In genomic region chr4:106370013-106370412, GRCm38 (mm10) we compare ENCODE assay signal across 30 mouse cellular contexts. TPM values are rescaled to one million over a fixed set of nuclear protein-coding genes. Genes with fewer than 3 reads are reported as not detected.
DNase-seq lines count a peak whose midpoint lies in the region; ATAC-seq lines count a peak whose summit lies in the region.
"Had no signal": no experiment of that assay in that cellular context is flagged by ENCODE, and none has a peak within 500 bp of the region (broad histone marks: within the 10 kb centered on the region; RNA-seq: fewer than 3 reads in every experiment).

No protein-coding gene starts in this region.

- no peaks in the 10 kb centered on the region for H3K9me3 ChIP-seq in hindbrain, embryonic 14.5 days (ENCODE audit: control insufficient read depth, low read length)
- H3K9me3 ChIP-seq: embryonic facial prominence, embryonic 12.5 days; embryonic facial prominence, embryonic 15.5 days; forebrain, embryonic 10.5 days; forebrain, embryonic 13.5 days; G1E; heart, embryonic 10.5 days; heart, embryonic 13.5 days; hindbrain, embryonic 15.5 days had no signal

- no peak overlapping the region for H3K27ac ChIP-seq in hindbrain, embryonic 14.5 days
- H3K27ac ChIP-seq: embryonic facial prominence, embryonic 12.5 days; embryonic facial prominence, embryonic 15.5 days; forebrain, embryonic 10.5 days; forebrain, embryonic 13.5 days; gastrocnemius, adult 2 months; heart, embryonic 10.5 days; heart, embryonic 13.5 days; hindbrain, embryonic 15.5 days had no signal

- no peak overlapping the region for H3K4me2 ChIP-seq in hindbrain, embryonic 14.5 days (replicated peaks)
- H3K4me2 ChIP-seq: embryonic facial prominence, embryonic 12.5 days; embryonic facial prominence, embryonic 15.5 days; forebrain, embryonic 13.5 days; heart, embryonic 13.5 days; hindbrain, embryonic 15.5 days had no signal

- H3K36me3 ChIP-seq in hindbrain, embryonic 14.5 days (replicated peaks; ENCODE audit: control insufficient read depth, insufficient read depth), result peaks cover 77% of the 10 kb centered on the region

- 88% methylated on average over 6 of the region's 6 CpGs for WGBS in hindbrain, embryonic 14.5 days

- DNase-seq in heart, adult 11 months, result peak; percentile 33
- DNase-seq in heart, adult 8-10 months (ENCODE audit: low spot score), result no peak
- peak; percentile 16 for DNase-seq in 416B (ENCODE audit: low read depth)
- no peak for DNase-seq in right cerebral cortex, postnatal 10 days (ENCODE audit: low spot score in 2 of 2)
- DNase-seq in hindbrain, embryonic 14.5 days (ENCODE audit: low spot score), result no peak
- DNase-seq: adrenal gland, postnatal 10 days; adrenal gland, postnatal 36 days; B cell, adult 2 months; cerebellum, adult 18-20 months; cerebellum, adult 9-10 months; cerebellum, postnatal 14 days; gastrocnemius, adult 2 months; gastrocnemius, postnatal 14 days; heart, adult 18-20 months; heart, postnatal 14 days; heart, postnatal 4 days had no signal

- no peak overlapping the region for H3K9ac ChIP-seq in hindbrain, embryonic 14.5 days
- H3K9ac ChIP-seq: embryonic facial prominence, embryonic 12.5 days; embryonic facial prominence, embryonic 15.5 days; forebrain, embryonic 13.5 days; heart, embryonic 13.5 days; hindbrain, embryonic 15.5 days had no signal

- peak; percentile 70 for ATAC-seq in erythroblast, adult 5-6 weeks (replicated peaks; ENCODE audit: low FRiP score, poor library complexity, severe bottlenecking)
- ATAC-seq in megakaryocyte-erythroid progenitor cell, adult 5-6 weeks (replicated peaks; ENCODE audit: low FRiP score, low TSS enrichment, poor library complexity, severe bottlenecking), result peak; percentile 97
- ATAC-seq in hindbrain, embryonic 14.5 days (ENCODE audit: low FRiP score), result no peak
- ATAC-seq: activated CD4-positive, CD25-positive, alpha-beta regulatory T cell, adult 4 months; forebrain, embryonic 13.5 days; forebrain, embryonic 16.5 days had no signal

- no peak overlapping the region for H3K4me3 ChIP-seq in hindbrain, embryonic 14.5 days (replicated peaks; ENCODE audit: low read length)
- H3K4me3 ChIP-seq: embryonic facial prominence, embryonic 12.5 days; embryonic facial prominence, embryonic 15.5 days; erythroblast, embryonic 14.5 days; forebrain, embryonic 10.5 days; forebrain, embryonic 13.5 days; gastrocnemius, adult 2 months; heart, embryonic 10.5 days; heart, embryonic 13.5 days; hindbrain, embryonic 15.5 days had no signal

- H3K4me1 ChIP-seq in hindbrain, embryonic 14.5 days (replicated peaks; ENCODE audit: control insufficient read depth, insufficient read depth, low read length), result no peaks in the 10 kb centered on the region
- H3K4me1 ChIP-seq: embryonic facial prominence, embryonic 12.5 days; embryonic facial prominence, embryonic 15.5 days; forebrain, embryonic 10.5 days; forebrain, embryonic 13.5 days; heart, embryonic 10.5 days; heart, embryonic 13.5 days; hindbrain, embryonic 15.5 days had no signal

- H3K27me3 ChIP-seq in hindbrain, embryonic 14.5 days (ENCODE audit: control insufficient read depth, insufficient read depth, low read length), result no peaks in the 10 kb centered on the region
- H3K27me3 ChIP-seq: CH12.LX; embryonic facial prominence, embryonic 12.5 days; embryonic facial prominence, embryonic 15.5 days; forebrain, embryonic 13.5 days; heart, embryonic 13.5 days; hindbrain, embryonic 15.5 days had no signal

RNA-seq across cellular contexts. Expression of gene Usp24, which starts 54.0 kb away (rescaled TPM):
- 10 to 100 TPM; 46.9 to 59.1 (median 53.0) TPM for total RNA-seq in heart, adult 8-10 months (2022)
- total RNA-seq in erythroblast, adult 5-6 weeks (2015; ENCODE audit: low replicate concordance), result 7.1 and 7.5 TPM in 2 replicates
- 6.8 and 11.8 TPM in 2 replicates for total RNA-seq in erythroblast, adult 5-6 weeks (2017; ENCODE audit: low replicate concordance)
- total RNA-seq in megakaryocyte-erythroid progenitor cell, adult 5-6 weeks (2014; fragmentation: Nextera tagmentation), result 80.2 and 84.3 TPM in 2 replicates
- 86.6 and 87.0 TPM in 2 replicates for total RNA-seq in megakaryocyte-erythroid progenitor cell, adult 5-6 weeks (2017)
- 12.9 and 13.0 TPM in 2 replicates for polyA plus RNA-seq in hindbrain, embryonic 14.5 days (2014; fragmentation: Nextera tagmentation; extraction: Ambion mirVana)

Comparison
In these comparisons a context has a peak if more than half of its experiments do, and no peak if none do; other contexts are left out.
1. DNase-seq: peak in heart, adult 11 months (single experiment) and 416B (single experiment); none in heart, adult 8-10 months (single experiment), right cerebral cortex, postnatal 10 days (0 of 2) and hindbrain, embryonic 14.5 days (single experiment).